Mouse (Mus musculus): ENCODE results near the gene Stip1. TPM values are rescaled to one million over a fixed set of nuclear protein-coding genes. Genes with fewer than 3 reads are reported as not detected.
A peak's percentile ranks its signal among the peaks of the same experiment; 100 is the strongest.

Gene Stip1
- polyA plus RNA-seq, 1 experiment from 2014 or later: 456 TPM

DNA sequence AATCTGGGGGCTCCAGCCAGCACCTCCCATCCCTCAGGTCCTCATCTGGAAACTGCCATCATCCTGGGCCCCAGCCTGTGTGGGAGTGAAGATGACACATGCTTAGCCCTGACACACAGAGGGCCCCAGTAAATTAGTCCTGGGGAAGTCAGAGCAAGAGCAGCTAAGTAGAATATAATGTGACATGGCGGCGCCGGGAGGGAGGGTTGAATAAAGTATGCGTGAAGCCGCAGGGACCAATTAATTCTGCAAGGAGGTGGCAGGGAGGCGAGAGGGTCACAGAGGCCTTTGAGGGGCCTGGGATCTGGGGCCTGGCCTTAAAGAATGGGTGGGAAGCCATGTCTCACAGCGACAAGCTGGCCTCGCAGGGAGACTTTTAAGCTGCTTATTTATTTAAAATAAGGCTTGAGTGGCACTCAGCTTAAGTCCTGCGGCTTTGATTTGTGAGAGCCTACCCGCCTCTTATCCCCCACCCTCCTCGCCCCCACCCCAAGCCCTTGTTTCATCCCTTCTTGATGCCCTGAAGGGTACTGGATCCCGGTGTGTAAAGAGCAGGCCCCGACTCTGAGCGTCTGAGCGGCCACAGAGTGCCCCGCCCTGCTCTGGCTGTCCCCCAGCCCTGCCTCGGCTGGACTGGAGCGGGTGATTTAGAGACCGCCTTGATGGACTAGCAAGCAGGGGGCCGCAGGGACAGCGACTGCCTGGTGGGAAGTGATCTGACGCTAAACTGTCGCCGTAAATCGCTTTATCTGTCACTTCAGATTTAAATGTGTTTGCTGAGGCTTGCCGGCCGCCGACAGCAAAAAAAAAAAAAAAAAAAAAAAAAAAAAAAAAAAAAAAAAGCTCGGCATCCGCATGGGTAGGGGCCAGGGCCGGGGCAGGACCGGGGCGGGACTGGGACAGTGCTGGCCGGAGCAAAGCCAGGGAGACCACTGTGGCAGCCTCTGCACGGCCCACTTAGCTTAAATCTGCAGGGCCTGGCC lies 30.3 kb upstream of the Stip1 start:
- no peaks in the 10 kb centered on the region for H3K9me3 ChIP-seq
- peak; percentile 76 for DNase-seq (ENCODE audit: extremely low spot score, low spot score)
- 2% methylated on average over 32 of the region's 35 CpGs for WGBS
- H3K4me3 ChIP-seq: peak overlapping the region; percentile 37
- H3K27ac ChIP-seq: peak overlapping the region; percentile 83
- peaks cover 88% of the 10 kb centered on the region for H3K27me3 ChIP-seq (ENCODE audit: poor library complexity, severe bottlenecking)
- peaks cover 94% of the 10 kb centered on the region for H3K4me1 ChIP-seq
- H3K36me3 ChIP-seq (replicated peaks): no peaks in the 10 kb centered on the region

DNA sequence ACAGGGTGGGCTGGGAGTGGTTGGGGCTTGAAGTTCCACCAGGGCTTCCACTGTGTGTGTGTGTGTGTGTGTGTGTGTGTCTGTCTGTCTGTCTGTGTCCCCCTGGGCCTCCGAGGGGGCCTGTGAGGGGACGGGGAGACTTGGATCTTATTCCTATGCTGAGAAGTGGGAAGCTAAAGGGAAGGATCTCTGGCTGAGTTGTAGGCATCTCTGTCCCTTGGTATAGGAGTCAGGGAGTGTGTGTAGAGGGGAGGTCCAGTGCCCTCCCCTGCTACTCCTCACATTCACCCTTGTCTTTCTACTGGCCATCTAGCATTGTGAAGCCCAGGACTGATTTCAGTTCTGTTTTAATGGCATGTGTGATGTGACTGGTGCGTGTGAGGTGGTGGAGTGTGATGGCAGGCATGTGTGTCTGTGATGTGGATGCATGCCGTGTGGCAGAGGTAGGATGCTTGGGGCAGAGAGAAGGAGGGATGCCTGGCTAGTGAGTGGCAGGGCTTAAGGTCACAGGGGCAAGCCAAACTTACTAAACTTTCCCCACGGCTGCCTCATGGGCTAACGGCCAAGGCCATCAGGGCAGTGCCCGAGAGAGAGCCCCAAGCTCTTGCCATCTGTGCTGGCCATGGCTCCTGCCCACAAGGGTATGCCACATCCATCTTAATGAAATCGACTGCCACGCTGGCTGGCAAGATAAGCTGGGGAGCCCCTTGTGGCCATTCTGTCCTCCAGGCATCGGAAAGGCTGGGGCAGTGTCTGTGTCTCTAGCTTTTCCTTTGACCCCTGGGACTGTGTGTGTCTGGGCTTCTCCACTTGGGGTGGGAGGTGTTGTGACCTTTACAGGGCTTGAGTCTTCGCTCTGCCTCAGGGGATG lies 29.1 kb upstream of the Stip1 start:
- peak overlapping the region; percentile 83 for H3K27ac ChIP-seq
- H3K27me3 ChIP-seq (ENCODE audit: poor library complexity, severe bottlenecking): peaks cover 83% of the 10 kb centered on the region
- H3K9me3 ChIP-seq: no peaks in the 10 kb centered on the region
- WGBS: 39% methylated on average over 11 of the region's 11 CpGs
- H3K36me3 ChIP-seq (replicated peaks): no peaks in the 10 kb centered on the region
- DNase-seq (ENCODE audit: extremely low spot score, low spot score): peak; percentile 37
- peaks cover 94% of the 10 kb centered on the region for H3K4me1 ChIP-seq
- H3K4me3 ChIP-seq: peak overlapping the region; percentile 15; the same call in 1 of the 2 replicates

DNA sequence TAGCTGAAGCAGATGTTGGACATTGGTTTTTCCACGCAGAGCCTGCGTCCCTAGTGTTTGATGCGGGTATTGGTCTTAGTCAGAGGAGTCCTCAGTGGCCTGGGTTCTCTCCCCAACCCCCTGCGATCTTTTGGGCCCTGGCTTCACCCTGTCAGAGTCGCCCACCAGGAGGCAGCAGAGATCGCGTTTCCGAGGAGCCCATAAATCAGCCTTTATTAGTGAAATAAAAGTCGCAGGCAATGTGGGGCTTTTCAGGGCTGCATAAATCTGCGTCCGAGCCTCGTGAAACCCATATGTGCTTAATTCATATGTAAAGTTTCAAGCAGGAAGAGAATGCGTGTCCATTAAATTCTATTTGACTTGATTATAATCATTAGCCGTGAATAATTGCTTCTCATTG lies 28.4 kb upstream of the Stip1 start:
- peak; percentile 85 for DNase-seq (ENCODE audit: extremely low spot score, low spot score)
- peaks cover 86% of the 10 kb centered on the region for H3K4me1 ChIP-seq

DNA sequence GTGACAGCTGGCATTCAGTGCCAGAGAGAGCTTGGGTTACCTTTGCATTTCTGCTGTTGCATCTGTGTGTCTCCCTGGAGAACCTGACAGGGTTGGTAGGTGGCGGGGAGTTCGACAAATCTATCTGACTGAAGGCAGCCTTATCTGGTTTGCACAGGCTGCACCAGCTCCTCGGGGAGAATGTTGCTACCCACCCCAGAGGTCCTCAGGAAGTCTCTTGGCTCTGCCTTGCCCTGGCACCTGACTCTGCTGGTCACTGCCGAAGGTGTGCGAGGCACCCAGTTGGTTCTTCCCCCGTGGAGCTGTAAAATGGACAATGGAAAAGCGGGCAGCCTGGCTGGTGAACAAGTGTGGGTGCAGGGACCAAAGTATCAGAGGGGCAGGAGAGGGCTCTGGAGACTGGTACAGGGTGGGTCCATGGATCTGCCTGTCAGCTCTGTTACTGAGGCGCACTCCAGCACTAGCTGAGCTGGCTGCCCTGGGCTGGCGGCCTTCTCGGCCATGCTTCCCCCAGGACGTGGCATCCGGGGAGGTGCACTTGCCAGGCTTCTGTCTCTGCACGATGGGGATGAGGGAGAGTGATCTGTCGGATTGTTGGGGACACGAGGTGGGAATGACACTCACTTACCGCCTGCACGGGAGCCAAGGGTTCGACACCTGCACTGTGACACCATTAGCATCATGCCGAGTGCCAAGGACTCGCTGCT lies 27.7 kb upstream of the Stip1 start:
- H3K4me3 ChIP-seq: peak overlapping the region; percentile 15; the same call in 1 of the 2 replicates
- DNase-seq (ENCODE audit: extremely low spot score, low spot score): no peak
- peaks cover 80% of the 10 kb centered on the region for H3K4me1 ChIP-seq
- H3K27ac ChIP-seq: peak overlapping the region; percentile 83
- H3K27me3 ChIP-seq (ENCODE audit: poor library complexity, severe bottlenecking): peaks cover 69% of the 10 kb centered on the region
- H3K36me3 ChIP-seq (replicated peaks): no peaks in the 10 kb centered on the region
- WGBS: 57% methylated on average over 20 of the region's 20 CpGs
- H3K9me3 ChIP-seq: no peaks in the 10 kb centered on the region

More for the DNA sequence above, 28.4 kb upstream of the Stip1 start:
- no peaks in the 10 kb centered on the region for H3K36me3 ChIP-seq (replicated peaks)
- H3K27me3 ChIP-seq (ENCODE audit: poor library complexity, severe bottlenecking): peaks cover 75% of the 10 kb centered on the region
- 6% methylated on average over 14 of the region's 14 CpGs for WGBS
- H3K27ac ChIP-seq: peak overlapping the region; percentile 83
- peak overlapping the region; percentile 15; the same call in 1 of the 2 replicates for H3K4me3 ChIP-seq
- no peaks in the 10 kb centered on the region for H3K9me3 ChIP-seq

DNA sequence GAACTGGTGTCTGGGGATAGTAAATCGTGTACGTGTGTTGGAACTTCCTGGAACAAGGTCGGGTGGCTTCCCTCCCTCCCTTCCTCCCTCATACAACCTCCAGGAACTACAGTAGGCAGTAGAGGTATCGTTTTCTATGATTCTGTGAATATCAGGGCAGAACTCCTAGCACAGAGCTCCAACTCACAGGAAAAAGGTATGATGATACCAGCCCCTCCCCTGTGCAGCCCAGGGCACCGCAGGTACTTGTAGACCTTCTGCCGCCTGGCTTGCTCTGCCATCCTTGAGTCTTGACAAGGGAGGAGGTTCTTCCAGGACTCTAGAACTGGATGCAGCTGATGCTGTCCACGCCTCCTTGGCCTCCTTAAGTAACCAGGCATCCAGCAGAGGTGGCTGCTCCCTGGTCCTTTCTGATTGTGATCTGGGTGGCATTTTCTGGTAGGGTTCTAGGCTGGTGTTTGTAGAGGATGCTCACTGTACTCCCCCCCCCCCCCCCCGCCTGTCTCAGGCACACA lies 27.1 kb upstream of the Stip1 start:
- peaks cover 63% of the 10 kb centered on the region for H3K27me3 ChIP-seq (ENCODE audit: poor library complexity, severe bottlenecking)
- no peak for DNase-seq (ENCODE audit: extremely low spot score, low spot score)
- no peaks in the 10 kb centered on the region for H3K9me3 ChIP-seq
- H3K27ac ChIP-seq: peak overlapping the region; percentile 83
- WGBS: 56% methylated on average over 7 of the region's 8 CpGs
- peak overlapping the region; percentile 22; the same call in 1 of the 2 replicates for H3K4me3 ChIP-seq
- H3K36me3 ChIP-seq (replicated peaks): no peaks in the 10 kb centered on the region
- peaks cover 74% of the 10 kb centered on the region for H3K4me1 ChIP-seq

DNA sequence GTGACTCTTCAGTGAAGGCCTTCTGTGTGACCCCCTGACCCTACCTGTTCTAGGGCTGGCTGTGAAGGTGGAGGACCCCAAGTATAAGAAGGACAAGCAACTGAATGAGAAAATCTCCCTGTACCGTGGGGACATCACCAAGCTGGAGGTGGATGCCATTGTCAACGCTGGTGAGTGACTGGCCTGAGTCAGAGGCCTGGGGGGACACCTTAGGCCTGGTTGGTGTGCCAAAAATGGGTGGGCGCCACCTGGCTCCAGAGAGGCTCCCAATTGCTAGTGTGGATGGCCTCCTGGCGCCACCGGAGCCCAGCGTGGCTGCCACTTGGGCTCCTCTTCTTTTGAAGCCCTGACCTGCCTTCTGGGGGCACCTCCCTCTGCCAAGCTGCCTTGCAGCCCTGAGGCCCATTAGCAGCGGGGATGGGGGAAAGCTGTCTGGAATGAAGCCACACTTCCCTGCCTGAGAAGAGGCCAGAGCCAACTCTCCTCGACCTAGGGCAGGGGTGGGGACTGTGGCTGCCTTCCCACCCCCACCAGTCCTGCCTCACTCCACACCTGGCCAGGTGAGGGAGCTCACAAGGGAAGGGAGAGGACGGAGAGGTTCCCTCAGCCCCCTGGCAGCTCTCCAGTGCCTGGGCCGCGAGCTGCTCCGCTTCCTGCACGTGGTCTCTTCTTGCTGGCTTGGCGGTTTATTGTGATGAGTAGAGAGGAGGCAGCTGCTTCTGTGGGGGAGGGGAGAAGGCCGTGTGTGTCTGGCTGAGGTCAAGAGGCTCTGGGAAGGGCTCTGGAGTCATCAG lies 26.5 kb upstream of the Stip1 start:
- peak overlapping the region; percentile 22 for H3K4me3 ChIP-seq
- H3K4me1 ChIP-seq: peaks cover 67% of the 10 kb centered on the region
- 43% methylated on average over 15 of the region's 15 CpGs for WGBS
- H3K9me3 ChIP-seq: no peaks in the 10 kb centered on the region
- peak overlapping the region; percentile 83 for H3K27ac ChIP-seq
- peaks cover 62% of the 10 kb centered on the region for H3K27me3 ChIP-seq (ENCODE audit: poor library complexity, severe bottlenecking)
- H3K36me3 ChIP-seq (replicated peaks): no peaks in the 10 kb centered on the region
- peak; percentile 45 for DNase-seq (ENCODE audit: extremely low spot score, low spot score)

DNA sequence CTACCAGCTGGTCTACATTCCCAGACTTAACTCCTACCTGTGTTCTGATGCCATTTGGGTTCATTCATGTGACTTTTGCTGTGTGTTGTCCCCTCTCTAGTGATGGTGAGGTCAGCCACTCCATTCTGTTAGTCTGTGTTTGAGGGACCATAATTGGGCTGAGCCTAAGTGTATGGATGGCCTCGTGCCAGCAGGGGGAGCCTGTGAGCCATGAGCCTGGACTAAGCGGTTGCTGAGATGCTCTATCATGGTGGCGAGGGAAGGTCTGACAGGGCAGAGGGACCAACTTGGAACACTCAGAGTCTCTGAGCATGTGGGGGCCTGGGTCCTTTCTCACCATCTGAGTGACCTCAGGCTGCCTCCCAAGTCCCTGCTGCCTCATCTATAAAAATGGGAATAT lies 24.8 kb upstream of the Stip1 start:
- no peak overlapping the region for H3K4me3 ChIP-seq
- WGBS: 4% methylated on average over 3 of the region's 3 CpGs
- peak overlapping the region; percentile 22; the same call in 1 of the 2 replicates for H3K27ac ChIP-seq
- H3K36me3 ChIP-seq (replicated peaks): no peaks in the 10 kb centered on the region
- peaks cover 50% of the 10 kb centered on the region for H3K4me1 ChIP-seq
- no peaks in the 10 kb centered on the region for H3K9me3 ChIP-seq
- peak; percentile 88 for DNase-seq (ENCODE audit: extremely low spot score, low spot score)
- peaks cover 65% of the 10 kb centered on the region for H3K27me3 ChIP-seq (ENCODE audit: poor library complexity, severe bottlenecking)

DNA sequence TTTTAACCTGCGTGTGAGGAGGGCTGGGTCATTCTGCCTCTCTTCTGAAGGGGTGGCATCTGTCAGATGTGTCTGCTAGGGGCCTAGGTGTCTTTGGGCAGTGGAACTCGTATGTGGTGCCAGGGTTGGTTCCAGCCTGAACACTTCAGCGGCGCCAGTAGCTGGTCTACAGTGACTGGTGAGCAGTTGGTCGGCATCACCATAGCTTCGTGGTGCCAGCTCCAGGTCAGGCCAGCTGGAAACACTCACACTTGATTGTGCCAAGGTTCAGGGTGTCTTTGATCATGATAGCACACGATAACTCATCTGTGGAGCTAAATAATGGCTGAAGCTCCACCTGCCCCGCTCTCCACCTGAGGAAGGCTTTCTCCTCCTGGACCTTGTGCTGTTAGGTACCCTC lies 23.1 kb upstream of the Stip1 start:
- Histone ChIP-seq H3K9me3 (no peaks in the 10 kb centered on the region), H3K4me1 (peaks cover 44% of the 10 kb centered on the region), H3K27ac (no peak overlapping the region), H3K36me3 (replicated peaks) (no peaks in the 10 kb centered on the region), H3K27me3 (ENCODE audit: poor library complexity, severe bottlenecking) (peaks cover 67% of the 10 kb centered on the region), H3K4me3 (no peak overlapping the region)
- DNase-seq (ENCODE audit: extremely low spot score, low spot score): no peak
- WGBS: 96% methylated on average over 8 of the region's 8 CpGs

DNA sequence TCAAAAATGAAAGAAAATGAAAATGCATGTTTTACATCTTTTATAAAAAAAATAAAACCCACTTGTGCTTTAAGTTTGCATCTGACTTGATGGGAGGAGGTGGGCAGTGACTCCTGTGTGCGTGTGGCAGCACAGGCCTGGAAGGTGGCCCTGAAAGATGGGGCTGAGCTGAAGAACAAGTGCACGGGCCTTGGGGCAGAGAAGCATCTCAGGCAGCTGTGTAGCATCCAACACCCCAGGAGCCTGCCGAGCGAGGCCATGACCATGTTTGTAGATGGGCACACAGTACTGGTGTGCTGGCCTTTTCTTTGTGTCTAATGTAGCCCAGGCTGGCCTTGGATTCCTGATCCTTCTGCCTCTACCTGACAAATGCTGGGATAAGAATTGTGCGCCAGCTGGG lies 22.3 kb upstream of the Stip1 start:
- no peaks in the 10 kb centered on the region for H3K36me3 ChIP-seq (replicated peaks)
- H3K9me3 ChIP-seq: no peaks in the 10 kb centered on the region
- no peak overlapping the region for H3K4me3 ChIP-seq
- 90% methylated on average over 5 of the region's 5 CpGs for WGBS
- DNase-seq (ENCODE audit: extremely low spot score, low spot score): no peak
- H3K27me3 ChIP-seq (ENCODE audit: poor library complexity, severe bottlenecking): peaks cover 64% of the 10 kb centered on the region
- no peak overlapping the region for H3K27ac ChIP-seq
- peaks cover 44% of the 10 kb centered on the region for H3K4me1 ChIP-seq

DNA sequence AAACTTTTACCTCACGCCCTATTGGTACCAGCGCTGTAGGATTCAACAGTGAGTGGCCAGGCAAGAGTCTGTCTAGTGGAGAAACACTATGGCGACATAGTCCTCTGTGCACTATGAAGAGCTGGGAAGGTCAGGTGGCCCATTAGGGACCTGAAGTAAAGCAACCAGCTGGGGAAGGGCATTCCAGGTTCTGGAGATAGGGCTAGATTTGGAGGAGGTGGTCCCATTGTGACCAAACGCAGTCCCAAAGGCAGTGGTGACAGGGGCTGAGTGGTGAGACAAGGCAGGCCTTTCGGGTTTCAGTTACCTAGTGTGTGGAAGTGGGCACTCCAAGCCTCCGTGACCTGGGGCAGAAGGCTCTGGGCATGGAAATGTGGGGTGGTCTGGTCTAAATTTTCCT lies 18.8 kb upstream of the Stip1 start:
- DNase-seq (ENCODE audit: extremely low spot score, low spot score): no peak
- no peaks in the 10 kb centered on the region for H3K36me3 ChIP-seq (replicated peaks)
- 0 out of 2 replicates have a peak overlapping the region, but pooled peaks have one; percentile 54 for H3K27ac ChIP-seq
- H3K4me1 ChIP-seq: peaks cover 34% of the 10 kb centered on the region
- no peaks in the 10 kb centered on the region for H3K9me3 ChIP-seq
- peaks cover 65% of the 10 kb centered on the region for H3K27me3 ChIP-seq (ENCODE audit: poor library complexity, severe bottlenecking)
- peak overlapping the region; percentile 87 for H3K4me3 ChIP-seq
- WGBS: 48% methylated on average over 6 of the region's 6 CpGs

DNA sequence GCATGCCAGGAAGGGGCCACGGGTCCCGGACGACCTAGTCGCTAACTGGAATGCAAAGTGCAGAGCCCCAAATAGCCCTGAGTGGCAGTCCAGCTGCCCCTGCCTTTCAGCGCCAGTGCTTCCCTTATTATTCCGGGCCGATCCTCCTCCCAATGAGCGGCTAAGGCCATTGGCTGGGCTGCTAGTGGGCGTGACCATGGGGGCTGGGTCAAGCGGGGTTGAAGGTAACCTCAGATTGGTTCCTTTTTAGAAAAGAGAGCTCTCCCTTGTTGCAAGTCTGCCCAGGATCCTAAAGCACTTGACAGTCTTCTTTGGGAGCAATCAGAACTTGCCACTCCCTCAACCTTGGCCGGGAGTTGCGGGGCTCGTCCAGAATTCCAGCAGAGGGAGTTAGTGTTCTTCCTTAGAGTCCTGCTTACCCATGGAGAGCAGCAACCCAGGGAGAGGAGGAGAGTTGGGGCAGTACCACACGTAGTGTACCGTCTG lies 18.0 kb upstream of the Stip1 start:
- peaks cover 65% of the 10 kb centered on the region for H3K27me3 ChIP-seq (ENCODE audit: poor library complexity, severe bottlenecking)
- under 1% methylated on average over 15 of the region's 15 CpGs for WGBS
- peak overlapping the region; percentile 82 for H3K27ac ChIP-seq

More for the DNA sequence above, 18.0 kb upstream of the Stip1 start:
- peaks cover 34% of the 10 kb centered on the region for H3K4me1 ChIP-seq
- peak; percentile 92 for DNase-seq (ENCODE audit: extremely low spot score, low spot score)
- peak overlapping the region; percentile 87 for H3K4me3 ChIP-seq
- no peaks in the 10 kb centered on the region for H3K9me3 ChIP-seq
- no peaks in the 10 kb centered on the region for H3K36me3 ChIP-seq (replicated peaks)
